Mouse (Mus musculus) left cerebral cortex, postnatal 25 days (tissue): ENCODE measurements around the gene Nhlrc3. TPM values are rescaled to one million over a fixed set of nuclear protein-coding genes. Genes with fewer than 3 reads are reported as not detected.

ENCODE experiments used
- DNase-seq, 2 experiments: peaks; one replicate each; pipeline ENCODE4 v3.0.0; 2022; ENCODE audit warnings: low spot score in 2 of 2, mixed read lengths in 1 of 2
- intact Hi-C: fragments of 180-260 bp; cut with DNase I; formaldehyde crosslinking; loops from one replicate; pipeline ENCODE4 v1.15.1; 2025
- total RNA-seq, 2 experiments: library from RNA; stranded (reverse); gene quantifications; 2 replicates each; pipeline ENCODE4 v1.2.3; 2021

The Nhlrc3 gene
- total RNA-seq, 2 experiments from 2014 or later = 9.5 to 9.8 TPM

GRCm38 (mm10) chr3:53407145-53407544 lies 56.0 kb downstream of the Nhlrc3 start:
- no peak for DNase-seq
- intact Hi-C loops = no loop called here

Other genes with a start within 250 kb of the Nhlrc3 start
- 10 to 100 TPM; 19.1 to 23.7 TPM for gene Proser1, start 334 bp upstream of the Nhlrc3 start, total RNA-seq
- under 1 TPM in 1 of 2 experiments, not detected in 1; 0.32 TPM for gene Stoml3, start 25.3 kb upstream of the Nhlrc3 start, total RNA-seq
- gene Frem2, start 194.0 kb upstream of the Nhlrc3 start, total RNA-seq = 1 to 10 TPM; 1.4 to 1.5 TPM